Mouse (Mus musculus): ENCODE results near the gene Gm10638. TPM values are rescaled to one million over a fixed set of nuclear protein-coding genes. Genes with fewer than 3 reads are reported as not detected.

Gm10638 gene
- polyA plus RNA-seq, 1 experiment: 2.2 TPM

GRCm38 (mm10) chr8:86734171-86734570 is 11.3 kb upstream of the Gm10638 start:
- Histone ChIP-seq H3K4me1 (ENCODE audit: control insufficient read depth, insufficient read depth, low read length) (peaks cover 3% of the 10 kb centered on the region), H3K27ac (ENCODE audit: insufficient read depth, low read length) (no peak overlapping the region), H3K4me3 (ENCODE audit: insufficient read depth, low read length) (no peak overlapping the region)
- TF ChIP-seq CTCF (IDR thresholded peaks at IDR 0.05; ENCODE audit: extremely low read depth, insufficient read depth, low read length) (no peak), POLR2A (IDR thresholded peaks at IDR 0.05; ENCODE audit: extremely low read depth, insufficient read depth, low read length) (no peak)

DNA sequence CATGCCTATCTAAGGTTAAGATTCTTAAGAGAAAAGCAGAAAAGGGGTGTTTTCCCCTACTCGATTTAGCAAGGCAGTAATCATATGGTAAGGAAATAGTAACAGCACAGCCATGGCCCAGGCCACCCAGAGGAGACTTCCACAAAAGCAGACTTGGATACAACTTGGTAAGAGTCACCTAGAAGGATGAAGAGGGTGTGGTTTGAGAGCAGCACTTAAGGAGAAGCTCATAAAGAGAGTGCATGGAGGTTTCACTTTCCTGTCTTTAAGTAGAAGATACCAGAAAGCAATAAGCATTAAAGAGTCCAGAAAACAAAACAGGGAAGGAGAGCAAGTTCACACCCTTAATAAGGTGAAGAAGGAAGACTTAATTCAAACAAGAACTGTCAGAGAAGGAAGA is 10.5 kb upstream of the Gm10638 start:
- no peak for TF ChIP-seq POLR2A (IDR thresholded peaks at IDR 0.05; ENCODE audit: extremely low read depth, insufficient read depth, low read length)
- TF ChIP-seq CTCF (IDR thresholded peaks at IDR 0.05; ENCODE audit: extremely low read depth, insufficient read depth, low read length): no peak
- no peak overlapping the region for H3K4me3 ChIP-seq (ENCODE audit: insufficient read depth, low read length)
- peaks cover 3% of the 10 kb centered on the region; the same call in 1 of the 2 replicates for H3K4me1 ChIP-seq (ENCODE audit: control insufficient read depth, insufficient read depth, low read length)
- no peak overlapping the region for H3K27ac ChIP-seq (ENCODE audit: insufficient read depth, low read length)

DNA sequence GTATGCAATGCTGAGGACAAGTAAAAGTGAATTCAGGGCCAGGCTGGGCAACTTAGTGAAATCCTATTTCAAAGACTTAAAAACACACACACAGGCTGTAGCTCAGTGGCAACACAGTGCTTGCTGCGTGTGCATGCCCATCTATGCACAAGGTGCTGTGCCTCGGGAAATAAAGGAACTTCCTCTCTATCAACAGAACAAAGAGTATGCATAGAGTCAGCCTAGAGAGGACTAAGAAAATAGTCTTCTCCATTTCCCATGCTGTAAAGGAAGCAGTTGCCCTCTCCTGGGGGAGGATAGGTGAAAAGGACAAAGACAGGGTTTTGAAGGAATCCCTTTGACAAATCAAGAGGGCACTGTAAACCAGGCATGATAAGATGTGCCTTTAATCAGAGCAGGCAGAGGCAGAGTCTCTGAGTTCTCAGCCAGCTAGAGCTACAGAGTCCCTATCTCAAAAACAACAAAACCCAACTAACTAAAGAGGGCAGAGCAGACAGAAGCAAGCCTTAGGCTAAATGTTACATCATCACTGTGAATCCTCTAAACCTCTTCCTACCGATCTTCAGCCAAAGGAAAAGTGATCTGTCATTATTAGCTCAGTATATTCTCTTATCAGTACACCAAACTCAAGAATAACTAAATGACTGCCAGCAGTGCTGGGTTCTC is 9.9 kb upstream of the Gm10638 start:
- H3K4me3 ChIP-seq (ENCODE audit: insufficient read depth, low read length): no peak overlapping the region
- H3K4me1 ChIP-seq (ENCODE audit: control insufficient read depth, insufficient read depth, low read length): peaks cover 2% of the 10 kb centered on the region; the same call in 1 of the 2 replicates
- H3K27ac ChIP-seq (ENCODE audit: insufficient read depth, low read length): no peak overlapping the region
- TF ChIP-seq CTCF (IDR thresholded peaks at IDR 0.05; ENCODE audit: extremely low read depth, insufficient read depth, low read length): no peak

GRCm38 (mm10) chr8:86740899-86741298 is 4.6 kb upstream of the Gm10638 start:
- H3K4me3 ChIP-seq (ENCODE audit: insufficient read depth, low read length): no peak overlapping the region
- no peak overlapping the region for H3K27ac ChIP-seq (ENCODE audit: insufficient read depth, low read length)
- TF ChIP-seq POLR2A (IDR thresholded peaks at IDR 0.05; ENCODE audit: extremely low read depth, insufficient read depth, low read length) (no peak), CTCF (IDR thresholded peaks at IDR 0.05; ENCODE audit: extremely low read depth, insufficient read depth, low read length) (no peak)
- peaks cover 14% of the 10 kb centered on the region for H3K4me1 ChIP-seq (ENCODE audit: control insufficient read depth, insufficient read depth, low read length)

DNA sequence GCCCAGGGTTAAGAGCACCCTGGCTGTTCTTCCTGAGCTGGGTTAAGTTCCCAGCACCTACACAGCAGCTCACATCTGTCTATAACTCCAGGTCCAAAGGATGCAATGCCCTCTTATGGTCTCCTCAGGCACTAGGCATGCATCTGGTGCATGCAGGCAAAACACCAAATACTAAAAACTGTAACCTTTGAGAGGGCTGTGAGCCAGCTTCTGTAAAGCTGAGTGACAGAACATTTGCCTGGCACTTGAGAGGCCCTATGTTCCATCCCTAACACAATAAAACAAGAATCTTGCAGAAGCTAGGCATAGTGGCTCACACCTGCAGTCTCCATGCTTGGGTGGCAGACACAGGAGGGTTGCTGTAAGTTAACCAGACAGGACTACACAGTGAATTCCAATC is 3.9 kb upstream of the Gm10638 start:
- Histone ChIP-seq H3K27ac (ENCODE audit: insufficient read depth, low read length) (no peak overlapping the region), H3K4me1 (ENCODE audit: control insufficient read depth, insufficient read depth, low read length) (peaks cover 13% of the 10 kb centered on the region), H3K4me3 (ENCODE audit: insufficient read depth, low read length) (no peak overlapping the region)
- no peak for TF ChIP-seq CTCF (IDR thresholded peaks at IDR 0.05; ENCODE audit: extremely low read depth, insufficient read depth, low read length)
- no peak for TF ChIP-seq POLR2A (IDR thresholded peaks at IDR 0.05; ENCODE audit: extremely low read depth, insufficient read depth, low read length)

GRCm38 (mm10) chr8:86742605-86743345 is 2.7 kb upstream of the Gm10638 start:
- Histone ChIP-seq H3K4me3 (ENCODE audit: insufficient read depth, low read length) (no peak overlapping the region), H3K4me1 (ENCODE audit: control insufficient read depth, insufficient read depth, low read length) (peaks cover 13% of the 10 kb centered on the region), H3K27ac (ENCODE audit: insufficient read depth, low read length) (no peak overlapping the region; the same call in 1 of the 2 replicates)
- TF ChIP-seq POLR2A (IDR thresholded peaks at IDR 0.05; ENCODE audit: extremely low read depth, insufficient read depth, low read length): no peak
- TF ChIP-seq CTCF (IDR thresholded peaks at IDR 0.05; ENCODE audit: extremely low read depth, insufficient read depth, low read length): no peak

GRCm38 (mm10) chr8:86744313-86745220 is 932 bp upstream of the Gm10638 start:
- peaks cover 13% of the 10 kb centered on the region for H3K4me1 ChIP-seq (ENCODE audit: control insufficient read depth, insufficient read depth, low read length)
- H3K4me3 ChIP-seq (ENCODE audit: insufficient read depth, low read length): peak overlapping the region; percentile 94
- TF ChIP-seq CTCF (IDR thresholded peaks at IDR 0.05; ENCODE audit: extremely low read depth, insufficient read depth, low read length) (no peak), POLR2A (IDR thresholded peaks at IDR 0.05; ENCODE audit: extremely low read depth, insufficient read depth, low read length) (no peak)
- H3K27ac ChIP-seq (ENCODE audit: insufficient read depth, low read length): peak overlapping the region; percentile 98

DNA sequence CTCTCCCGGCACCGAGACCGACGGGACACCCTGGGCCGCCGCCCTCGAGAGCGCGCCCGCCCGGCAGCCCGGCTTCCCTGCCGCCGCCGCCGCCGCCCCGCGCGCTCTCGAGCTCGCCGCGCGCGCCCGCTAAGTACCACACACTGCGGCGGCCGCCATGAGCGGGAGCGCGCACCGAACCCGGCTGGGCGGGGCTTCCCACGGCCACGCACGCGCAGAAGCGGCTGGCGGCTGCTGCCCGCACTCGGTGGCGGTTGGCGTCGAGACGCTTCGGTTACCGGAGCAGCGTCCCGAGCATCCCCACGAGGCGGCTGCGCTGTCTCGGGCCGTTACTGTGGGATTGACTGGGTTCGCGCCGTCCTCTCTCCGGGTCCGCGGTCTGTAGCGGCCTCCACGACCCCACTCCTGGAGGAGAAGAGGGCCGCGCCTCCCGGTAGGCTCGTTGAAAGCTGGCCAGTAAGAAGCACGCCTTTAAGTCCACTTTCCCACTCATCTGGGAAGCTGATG is 489 bp downstream of the Gm10638 start:
- peak overlapping the region; percentile 98 for H3K27ac ChIP-seq (ENCODE audit: insufficient read depth, low read length)
- H3K4me3 ChIP-seq (ENCODE audit: insufficient read depth, low read length): peak overlapping the region; percentile 94
- H3K4me1 ChIP-seq (ENCODE audit: control insufficient read depth, insufficient read depth, low read length): peaks cover 13% of the 10 kb centered on the region
- TF ChIP-seq CTCF (IDR thresholded peaks at IDR 0.05; ENCODE audit: extremely low read depth, insufficient read depth, low read length): no peak
- peak; percentile 70; the same call in 1 of the 2 replicates for TF ChIP-seq POLR2A (IDR thresholded peaks at IDR 0.05; ENCODE audit: extremely low read depth, insufficient read depth, low read length)

GRCm38 (mm10) chr8:86746511-86746910 is 1.0 kb downstream of the Gm10638 start:
- Histone ChIP-seq H3K4me1 (ENCODE audit: control insufficient read depth, insufficient read depth, low read length) (peaks cover 10% of the 10 kb centered on the region), H3K4me3 (ENCODE audit: insufficient read depth, low read length) (peak overlapping the region; percentile 94), H3K27ac (ENCODE audit: insufficient read depth, low read length) (peak overlapping the region; percentile 77)
- no peak for TF ChIP-seq POLR2A (IDR thresholded peaks at IDR 0.05; ENCODE audit: extremely low read depth, insufficient read depth, low read length)
- TF ChIP-seq CTCF (IDR thresholded peaks at IDR 0.05; ENCODE audit: extremely low read depth, insufficient read depth, low read length): no peak
